Mouse (Mus musculus) limb, embryonic 11.5 days (tissue): ENCODE results near the gene Dmbt1. TPM values are rescaled to one million over a fixed set of nuclear protein-coding genes. Genes with fewer than 3 reads are reported as not detected.

Experiments
- ATAC-seq: fragments of 200-750 bp; cut with Nextera tagmentation; 2 replicates; pipeline ENCODE4 v1.8.0; 2017; ENCODE audit warnings: low read depth; ENCODE audit not compliant: insufficient number of reproducible peaks, low FRiP score, low TSS enrichment
- DNase-seq: peaks from one replicate; pipeline ENCODE4 v3.0.0-alpha.2; 2015; ENCODE audit warnings: low spot score
- H3K27ac ChIP-seq: fragments of 300-500 bp; sonication (generic); replicated peaks from 2 replicates; pipeline ENCODE4 v1.5.1; 2014; ENCODE audit warnings: low read depth, mild to moderate bottlenecking, low read length
- H3K27me3 ChIP-seq: fragments of 300-500 bp; sonication (generic); 2 replicates; pipeline ENCODE4 v1.6.1; 2014; ENCODE audit warnings: mild to moderate bottlenecking, low read length, mixed read lengths; ENCODE audit not compliant: control insufficient read depth, insufficient read depth
- H3K36me3 ChIP-seq: fragments of 300-500 bp; sonication (generic); 2 replicates; pipeline ENCODE4 v1.6.1; 2014; ENCODE audit warnings: mild to moderate bottlenecking, low read length, moderate library complexity, mixed read lengths; ENCODE audit not compliant: control insufficient read depth, insufficient read depth
- H3K4me1 ChIP-seq: fragments of 300-500 bp; sonication (generic); 2 replicates; pipeline ENCODE4 v1.6.1; 2014; ENCODE audit warnings: low read length, mixed read lengths; ENCODE audit not compliant: control insufficient read depth, insufficient read depth
- H3K4me2 ChIP-seq: fragments of 300-500 bp; sonication (generic); 2 replicates; pipeline ENCODE4 v1.6.1; 2014; ENCODE audit warnings: low read depth, mild to moderate bottlenecking, moderate library complexity; ENCODE audit not compliant: severe bottlenecking
- H3K4me3 ChIP-seq: fragments of 300-500 bp; sonication (generic); 2 replicates; pipeline ENCODE4 v1.5.1; 2014; ENCODE audit warnings: low read depth, low read length
- H3K9ac ChIP-seq: fragments of 300-500 bp; sonication (generic); 2 replicates; pipeline ENCODE4 v1.6.1; 2014; ENCODE audit warnings: mild to moderate bottlenecking, low read length
- H3K9me3 ChIP-seq: fragments of 300-500 bp; sonication (generic); 2 replicates; pipeline ENCODE4 v1.6.1; 2016; ENCODE audit warnings: low read length; ENCODE audit not compliant: control insufficient read depth
- WGBS: fragments of 180-500 bp; shearing (Covaris S2); extraction: QIAGEN DNeasy Blood & Tissue Kit; methylation state at CpG from one replicate; pipeline ENCODE4 v1.1.7; 2014; 5-methylcytosine and 5-hydroxymethylcytosine counted together
- polyA plus RNA-seq: library from polyadenylated mRNA; unstranded; fragments of >200 nt; fragmentation: Nextera tagmentation; extraction: Ambion mirVana; gene quantifications from 2 replicates; pipeline ENCODE4 v1.2.1, GENCODE M21; 2014

The Dmbt1 gene
- polyA plus RNA-seq, 1 experiment from 2014 or later = not detected

GRCm38 (mm10) chr7:131169099-131169498, 137.2 kb downstream of the Dmbt1 start:
- Histone ChIP-seq H3K9me3 (no peaks in the 10 kb centered on the region), H3K27ac (no peak overlapping the region), H3K27me3 (no peaks in the 10 kb centered on the region), H3K36me3 (no peaks in the 10 kb centered on the region), H3K4me3 (no peak overlapping the region), H3K4me1 (no peaks in the 10 kb centered on the region), H3K9ac (no peak overlapping the region), H3K4me2 (no peak overlapping the region)
- ATAC-seq = no peak
- WGBS = 70% methylated on average over 2 of the region's 2 CpGs
- DNase-seq = no peak

Other genes starting within 250 kb of the Dmbt1 start
- gene Plekha1, start 166.3 kb upstream of the Dmbt1 start, polyA plus RNA-seq = 21.3 and 24.7 TPM in 2 replicates
- gene Htra1, start 95.9 kb upstream of the Dmbt1 start, polyA plus RNA-seq = 6.5 and 8.3 TPM in 2 replicates
- not detected in 2 replicates for gene 4933402N03Rik, start 114.3 kb downstream of the Dmbt1 start, polyA plus RNA-seq
- gene 5430419D17Rik, start 142.3 kb downstream of the Dmbt1 start, polyA plus RNA-seq = not detected in 2 replicates